Mouse (Mus musculus): ENCODE measurements around the gene Pou3f1.

- TF ChIP-seq POLR2A (IDR thresholded peaks at IDR 0.05; ENCODE audit: low read depth, low read length), result no peak
- TF ChIP-seq CTCF (IDR thresholded peaks at IDR 0.05; ENCODE audit: borderline replicate concordance, insufficient read depth, low read length), result no peak
Observed at GRCm38 (mm10) chr4:124658412-124658851, 1.8 kb downstream of the Pou3f1 start.
